Mouse (Mus musculus): Measurements from ENCODE around the gene Agpat3. TPM values are rescaled to one million over a fixed set of nuclear protein-coding genes. Genes with fewer than 3 reads are reported as not detected.
A peak's percentile ranks its signal among the peaks of the same experiment; 100 is the strongest.

The Agpat3 gene
- 100 to 1,000 TPM; 204 to 227 TPM for total RNA-seq (2021)

DNA sequence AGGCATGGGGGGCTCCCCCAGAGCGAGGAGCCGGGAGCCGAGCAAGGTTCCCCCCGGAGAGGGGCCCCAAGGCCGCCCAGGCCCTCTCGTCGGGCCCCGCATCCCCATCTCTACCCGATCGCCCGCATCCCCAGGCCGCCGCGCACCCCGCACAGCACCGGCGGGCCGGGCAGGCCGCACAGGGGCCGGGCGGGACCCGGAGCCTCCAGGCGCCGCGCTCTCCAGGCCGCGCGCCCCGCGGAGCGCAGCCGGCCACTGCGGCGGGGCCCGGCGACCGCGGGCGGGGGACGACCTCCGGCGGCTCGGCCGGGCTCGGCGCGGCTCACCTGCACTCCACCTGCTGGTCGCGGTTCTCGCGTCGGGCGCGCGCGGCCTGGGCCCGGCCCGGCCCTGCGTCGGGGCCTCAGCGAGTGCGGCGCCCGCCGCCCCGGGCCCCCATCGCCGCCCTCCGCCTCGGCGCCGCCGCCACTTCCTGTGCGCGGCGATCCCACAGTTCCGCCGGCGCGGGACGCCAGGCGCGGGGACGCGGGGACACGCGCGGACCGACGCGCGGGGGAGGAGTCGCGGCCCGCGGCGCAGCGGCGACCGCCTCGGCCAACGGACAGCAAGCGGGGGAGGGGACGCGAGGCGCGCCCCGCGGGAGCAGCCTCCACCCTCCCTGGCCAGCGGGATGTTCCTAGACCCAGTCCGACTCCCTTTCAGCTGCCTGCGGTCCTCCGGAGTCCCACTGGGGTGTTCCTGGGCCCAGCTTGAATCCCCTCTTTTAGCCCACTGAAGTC lies at the start of gene Agpat3:
TSS of gene Agpat3 (minus strand) at position 603 of the 779 bp plus-strand sequence.
- intact Hi-C loops (cut with DNase I) = loop anchor here (5.0 kb wide), 1 partner anchor 35 kb away; no protein-coding TSS in a partner anchor
- peak; percentile 55 for DNase-seq (ENCODE audit: low spot score)

DNA sequence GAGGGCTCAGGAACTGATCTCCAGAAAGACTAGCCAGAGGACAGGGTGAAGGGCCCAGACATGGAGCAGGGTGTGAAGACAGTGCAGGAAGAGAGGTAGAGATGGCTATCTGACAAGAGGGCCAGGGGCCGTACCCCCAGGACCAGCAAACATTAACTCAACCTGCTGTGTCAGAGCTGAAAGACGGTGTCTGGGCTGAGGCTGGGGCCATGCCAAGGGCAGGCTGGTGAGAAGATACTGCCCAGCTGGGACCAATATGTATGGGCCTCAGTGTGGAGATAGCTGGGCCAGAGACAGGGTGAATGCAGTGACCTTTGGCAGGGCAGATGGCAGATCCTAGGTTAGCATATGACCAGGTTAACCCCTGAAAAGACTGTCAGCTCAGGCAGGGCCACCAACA lies 48.8 kb upstream of the Agpat3 start:
- DNase-seq (ENCODE audit: low spot score) = no peak
- intact Hi-C loops (cut with DNase I) = no loop called here

GRCm38 (mm10) chr10:78399090-78399657 lies 46.9 kb upstream of the Agpat3 start:
- intact Hi-C loops (cut with DNase I) = loop anchor here (5.0 kb wide), 1 partner anchor 372 kb away; no protein-coding TSS in a partner anchor
- DNase-seq (ENCODE audit: low spot score) = no peak

DNA sequence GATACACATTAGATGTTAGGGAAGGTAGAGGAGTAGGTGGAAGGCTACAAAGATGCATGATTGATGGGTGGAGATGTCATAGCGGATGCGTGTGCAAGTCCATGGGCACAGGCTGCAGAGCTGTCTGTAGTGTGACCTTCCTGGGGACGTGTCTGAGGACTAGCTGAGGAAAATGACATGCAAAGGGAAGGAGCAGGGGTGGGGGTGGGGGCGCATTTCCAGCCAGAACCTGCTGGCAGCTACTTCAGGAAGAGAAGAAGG lies 44.3 kb upstream of the Agpat3 start:
- intact Hi-C loops (cut with DNase I) = loop anchor here (5.0 kb wide), 1 partner anchor 369 kb away; no protein-coding TSS in a partner anchor

GRCm38 (mm10) chr10:78395819-78396624 lies 43.7 kb upstream of the Agpat3 start:
- DNase-seq (ENCODE audit: low spot score) = peak; percentile 67
- intact Hi-C loops (cut with DNase I) = loop anchor here (5.0 kb wide), 1 partner anchor 369 kb away; no protein-coding TSS in a partner anchor

More for the DNA sequence above, 44.3 kb upstream of the Agpat3 start:
- no peak for DNase-seq (ENCODE audit: low spot score)

DNA sequence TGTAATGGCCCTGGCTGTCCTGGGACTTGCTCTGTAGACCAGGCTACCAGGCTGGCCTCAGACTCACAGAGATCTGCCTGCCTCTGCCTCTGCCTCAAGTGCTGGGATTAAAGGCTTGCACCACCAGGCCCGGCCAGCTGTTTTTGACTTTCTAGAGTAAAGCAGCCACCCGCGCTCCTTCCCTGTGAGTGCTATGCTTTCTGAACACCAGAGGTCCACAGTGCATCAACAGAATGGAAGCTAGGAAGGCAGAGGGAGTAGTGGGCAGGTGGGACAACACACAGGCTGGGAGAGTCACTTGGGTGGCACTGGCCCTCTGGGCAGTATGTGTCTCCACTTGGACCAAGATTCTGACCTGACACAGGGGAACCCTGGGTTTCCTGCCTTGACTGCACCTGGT lies 43.1 kb upstream of the Agpat3 start:
- intact Hi-C loops (cut with DNase I) = loop anchor here (5.0 kb wide), 1 partner anchor 368 kb away; no protein-coding TSS in a partner anchor
- no peak for DNase-seq (ENCODE audit: low spot score)

- peak; percentile 48 for DNase-seq (ENCODE audit: low spot score)
- intact Hi-C loops (cut with DNase I) = loop anchor here (1.0 kb wide), 1 partner anchor 113 kb away; no protein-coding TSS in a partner anchor
These were observed 39.8 kb upstream of the Agpat3 start for GRCm38 (mm10) chr10:78392072-78392471.

GRCm38 (mm10) chr10:78390982-78391470 lies 38.7 kb upstream of the Agpat3 start:
- intact Hi-C loops (cut with DNase I) = loop anchor here (1.0 kb wide), 1 partner anchor 70 kb away; no protein-coding TSS in a partner anchor
- no peak for DNase-seq (ENCODE audit: low spot score)

DNA sequence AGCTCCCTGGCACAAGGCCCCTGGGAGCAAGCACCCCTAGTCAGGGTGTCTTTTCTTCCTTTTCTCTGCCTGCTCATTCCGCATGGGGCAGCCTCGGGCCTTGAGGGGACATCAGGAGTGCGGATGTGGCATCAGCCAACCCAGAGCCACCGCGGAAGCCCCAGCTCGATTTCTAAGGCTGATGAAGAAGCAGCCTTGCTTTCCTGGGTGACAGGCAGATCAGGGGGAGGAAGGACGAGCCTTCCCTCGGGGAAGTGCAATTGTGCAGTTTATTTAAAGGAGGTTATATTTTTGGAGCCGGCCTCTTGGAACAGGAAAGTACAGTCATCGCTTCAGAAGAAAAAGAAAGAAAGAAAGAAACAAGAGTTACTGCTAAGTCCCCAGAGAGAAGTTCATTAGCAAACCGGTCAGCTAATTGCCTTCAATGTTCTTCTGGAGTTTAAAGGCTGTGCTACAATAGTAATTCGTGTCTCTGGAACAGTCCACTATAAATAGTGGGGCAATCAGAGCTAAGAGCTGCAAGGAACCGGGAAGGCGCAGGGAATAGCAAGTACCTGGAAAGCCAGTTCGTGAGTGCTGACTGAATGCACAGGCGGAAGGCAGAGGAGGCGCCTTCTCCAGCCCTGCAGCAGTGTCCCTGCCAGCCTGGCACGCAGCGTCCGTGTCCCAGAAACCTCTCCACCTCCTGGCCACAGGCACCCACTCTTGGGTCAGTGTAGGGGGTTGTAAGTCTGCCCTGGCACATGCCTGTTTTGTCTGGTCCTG lies 36.1 kb upstream of the Agpat3 start:
- DNase-seq (ENCODE audit: low spot score) = no peak
- intact Hi-C loops (cut with DNase I) = loop anchor here (5.0 kb wide), 1 partner anchor 36 kb away; the partner anchor contains the start of gene Agpat3

- intact Hi-C loops (cut with DNase I) = loop anchor here (5.0 kb wide), 1 partner anchor 33 kb away; the partner anchor contains the start of gene Agpat3
- no peak for DNase-seq (ENCODE audit: low spot score)
These were observed 33.2 kb upstream of the Agpat3 start for GRCm38 (mm10) chr10:78385520-78385919.

DNA sequence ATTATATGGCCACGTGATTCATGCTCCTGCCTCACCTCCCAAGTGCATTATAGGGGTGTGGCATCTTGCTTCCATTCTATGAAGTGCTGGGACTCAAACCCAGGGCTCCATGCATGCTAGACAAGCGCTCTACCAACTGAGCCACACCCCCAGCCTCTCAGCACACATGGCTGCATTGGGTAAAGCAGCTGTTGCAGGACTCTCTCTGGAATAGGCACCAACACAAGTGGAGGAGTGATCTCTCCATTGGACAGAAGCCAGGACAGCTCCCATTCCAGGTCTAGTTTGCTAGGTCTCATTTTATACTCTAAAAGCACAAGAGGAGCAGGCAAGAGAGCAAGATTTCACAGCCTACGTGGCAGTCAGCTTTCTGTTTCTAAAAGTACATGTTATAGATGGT lies 31.3 kb upstream of the Agpat3 start:
- intact Hi-C loops (cut with DNase I) = no loop called here
- DNase-seq (ENCODE audit: low spot score) = no peak

- intact Hi-C loops (cut with DNase I) = no loop called here
- no peak for DNase-seq (ENCODE audit: low spot score)
These were observed 26.2 kb upstream of the Agpat3 start for GRCm38 (mm10) chr10:78378516-78378915.

DNA sequence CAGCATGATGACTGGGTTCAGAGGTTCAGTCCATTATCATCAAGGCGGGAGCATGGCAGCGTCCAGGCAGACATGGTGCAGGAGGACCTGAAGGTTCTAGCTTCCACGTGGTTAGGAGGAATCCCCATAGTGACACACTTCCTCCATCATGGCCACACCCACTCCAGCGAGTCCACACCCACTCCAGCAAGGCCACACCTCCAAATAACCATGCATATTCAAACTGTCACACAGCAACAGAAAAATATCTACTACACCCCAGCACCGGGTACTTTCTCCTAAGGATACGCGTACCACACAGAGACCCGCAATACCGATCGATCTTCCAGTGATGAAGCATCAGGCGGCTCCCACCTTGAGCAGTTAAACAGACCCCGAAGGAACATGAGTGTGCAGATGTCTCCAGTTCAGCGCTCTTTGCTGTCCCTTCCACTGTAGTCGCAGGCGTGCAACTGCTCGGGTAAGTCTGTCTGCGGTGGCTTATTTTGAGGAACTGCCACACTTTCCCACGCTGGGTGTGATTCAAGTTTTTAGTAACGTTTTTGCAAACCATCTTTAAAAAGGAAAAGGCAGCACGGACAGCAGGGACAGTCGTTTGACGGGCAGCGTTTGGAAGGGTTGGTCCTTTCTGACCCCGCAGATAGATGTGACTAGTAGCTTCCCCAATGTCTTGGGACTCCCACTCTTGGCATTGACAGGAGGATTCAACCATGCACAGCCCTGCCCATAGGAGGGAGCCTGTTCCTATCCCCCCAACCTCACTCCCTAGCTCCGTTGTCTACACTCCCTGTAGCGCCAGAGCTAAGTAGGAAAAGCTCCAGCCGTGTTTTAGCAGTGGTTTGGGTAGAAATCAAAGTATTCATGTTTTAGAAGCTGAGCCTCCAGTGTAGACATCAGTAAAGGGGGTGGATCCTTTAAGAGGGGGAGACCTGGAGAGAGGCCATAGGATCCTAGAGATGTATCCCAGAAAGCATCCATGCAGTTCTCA lies 20.7 kb upstream of the Agpat3 start:
- DNase-seq (ENCODE audit: low spot score) = no peak
- intact Hi-C loops (cut with DNase I) = no loop called here

- DNase-seq (ENCODE audit: low spot score) = no peak
- intact Hi-C loops (cut with DNase I) = no loop called here
These were observed 19.5 kb upstream of the Agpat3 start for GRCm38 (mm10) chr10:78371746-78372145.

GRCm38 (mm10) chr10:78367586-78367985 lies 15.3 kb upstream of the Agpat3 start:
- DNase-seq (ENCODE audit: low spot score) = no peak
- intact Hi-C loops (cut with DNase I) = no loop called here

DNA sequence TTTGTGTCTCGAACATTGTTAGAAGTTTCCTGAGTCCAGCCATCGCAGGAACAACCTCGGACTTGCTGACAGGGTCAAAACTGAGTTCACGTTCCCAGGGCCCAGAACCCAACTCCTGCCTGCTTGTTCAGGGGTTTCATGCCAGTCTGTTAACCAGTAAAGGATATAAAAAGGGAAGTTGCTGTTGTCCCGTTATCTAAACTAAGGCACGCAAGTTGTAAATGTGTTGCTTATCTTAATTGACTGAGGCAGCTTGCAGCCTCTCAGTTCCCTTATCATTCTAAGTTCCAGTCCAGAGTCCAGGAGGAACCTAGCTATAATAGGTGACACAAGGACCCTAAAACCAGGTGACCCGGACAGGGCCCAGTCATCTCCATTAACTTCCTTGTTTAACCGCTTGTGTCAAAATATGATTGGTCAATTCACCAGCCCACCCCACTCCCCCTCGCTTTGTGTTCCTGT lies 14.6 kb upstream of the Agpat3 start:
- no peak for DNase-seq (ENCODE audit: low spot score)

DNA sequence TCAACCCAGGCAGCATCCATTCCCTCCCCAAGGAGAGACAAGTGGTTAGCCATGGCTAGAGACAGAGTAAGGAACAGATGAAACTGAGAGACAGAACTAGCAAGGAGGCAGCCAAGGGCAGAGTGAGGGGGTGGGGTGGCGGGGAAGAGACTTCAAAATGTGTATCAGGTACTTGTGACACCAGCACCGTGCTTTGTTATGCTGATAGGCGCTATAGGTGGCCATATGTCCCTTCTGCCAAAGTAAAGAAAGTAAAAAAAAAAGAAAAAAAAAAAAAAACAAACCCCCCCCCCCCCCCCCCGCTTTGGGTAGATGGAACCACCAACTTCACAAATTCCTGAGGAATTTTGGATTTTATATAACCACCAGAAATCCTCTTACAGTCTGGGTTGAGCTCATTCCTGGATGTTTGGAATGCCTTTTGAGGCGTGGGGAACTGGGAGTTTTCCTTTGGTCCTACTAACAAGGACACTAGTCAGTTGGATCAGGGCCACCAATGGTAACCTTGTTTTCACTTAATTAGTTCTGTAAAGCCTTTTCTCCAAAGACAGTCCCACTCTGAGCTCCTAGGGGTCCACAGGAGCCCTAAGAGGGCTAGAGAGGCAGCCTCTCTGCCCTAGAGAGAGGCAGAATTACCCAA lies 14.0 kb upstream of the Agpat3 start:
- no peak for DNase-seq (ENCODE audit: low spot score)
- intact Hi-C loops (cut with DNase I) = no loop called here

More for the DNA sequence above, 14.6 kb upstream of the Agpat3 start:
- intact Hi-C loops (cut with DNase I) = no loop called here

DNA sequence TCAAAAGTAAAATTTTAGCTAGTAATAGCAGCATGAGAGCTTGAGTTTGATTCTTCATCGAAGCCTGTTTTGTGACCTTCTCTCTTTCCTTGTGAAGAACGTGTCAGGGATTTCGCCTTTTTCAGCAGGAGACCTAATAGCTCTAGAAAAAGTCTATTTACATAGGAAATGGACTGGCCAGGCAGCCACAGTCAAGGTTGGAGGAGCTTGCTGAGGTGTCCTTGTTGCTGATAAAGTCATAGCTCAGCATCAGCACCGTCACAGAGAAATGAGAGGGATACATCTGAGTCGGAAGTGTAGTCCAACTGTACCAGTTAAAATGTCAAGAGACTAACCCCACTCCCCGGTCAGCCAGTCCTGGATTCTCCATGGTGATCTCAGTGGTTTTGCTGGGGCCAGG lies 13.3 kb upstream of the Agpat3 start:
- DNase-seq (ENCODE audit: low spot score) = no peak
- intact Hi-C loops (cut with DNase I) = no loop called here

Data from heart, postnatal 25 days (tissue).